Mouse (Mus musculus): Measurements from ENCODE around the gene Tmem207.

GRCm38 (mm10) chr16:26525832-26526231 lies 737 bp downstream of the Tmem207 start:
- no peak for TF ChIP-seq CTCF (IDR thresholded peaks at IDR 0.05; ENCODE audit: low read depth, low read length)
- no peak for TF ChIP-seq POLR2A (IDR thresholded peaks at IDR 0.05; ENCODE audit: extremely low read depth, insufficient read depth, low read length)
